Mouse (Mus musculus) spleen, adult 2 months (tissue): ENCODE results near the gene Washc4.

Experiments used
- CTCF ChIP-seq: fragments of 200-500 bp; IDR thresholded peaks from 2 replicates; pipeline ENCODE4 v1.5.1; 2011; ENCODE audit warnings: mild to moderate bottlenecking, inconsistent platforms; ENCODE audit not compliant: insufficient read depth, insufficient read length, insufficient replicate concordance; ENCODE audit errors: extremely low read depth
- POLR2A ChIP-seq: fragments of 200-500 bp; IDR thresholded peaks from 2 replicates; pipeline ENCODE4 v1.6.1; 2011; ENCODE audit warnings: low read depth, low read length, inconsistent platforms

- TF ChIP-seq CTCF (no peak), POLR2A (no peak)
Measured at GRCm38 (mm10) chr10:83511304-83511703, 32.2 kb upstream of the Washc4 start.
